Mouse (Mus musculus): ENCODE measurements around the gene Ror2.
A peak's percentile ranks its signal among the peaks of the same experiment; 100 is the strongest.

The Ror2 gene

DNA sequence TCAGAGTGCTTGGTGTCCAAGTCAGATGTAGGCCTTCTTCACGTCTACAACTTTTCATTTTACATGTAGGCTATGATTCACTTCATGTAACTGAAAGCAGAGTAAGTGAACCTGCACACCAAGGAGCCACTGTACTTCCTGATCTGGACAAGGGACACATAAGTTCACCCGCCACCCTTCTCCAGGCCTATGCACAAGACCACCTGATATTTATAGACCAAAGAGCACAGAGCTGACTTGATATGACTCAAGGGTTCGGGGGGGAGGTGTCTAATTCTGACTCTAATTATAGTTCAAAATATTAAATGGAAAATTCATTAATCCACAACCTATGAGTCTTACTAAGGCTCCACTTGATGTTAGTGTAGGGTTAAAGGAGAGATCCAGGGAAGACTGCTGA lies 14.3 kb downstream of the Ror2 start:
- no peak for DNase-seq

DNA sequence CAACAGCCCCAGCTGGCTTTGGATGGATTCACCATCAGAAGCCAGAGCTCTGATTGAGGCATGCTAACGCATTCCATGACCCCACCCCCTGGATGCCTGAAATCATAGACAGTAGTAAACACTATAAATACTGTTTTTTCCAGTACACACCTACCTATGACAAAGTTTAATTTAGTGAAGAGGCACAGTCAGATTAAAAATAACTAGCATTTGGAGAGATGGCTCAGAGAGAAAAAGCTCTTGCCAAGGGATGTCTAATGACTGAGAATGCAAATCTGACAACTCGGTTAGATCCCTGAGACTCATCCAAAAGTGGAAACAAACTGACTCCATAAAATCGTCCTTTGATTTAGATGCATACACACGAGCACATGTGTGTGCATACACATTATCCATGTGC lies 15.4 kb downstream of the Ror2 start:
- DNase-seq: no peak

DNA sequence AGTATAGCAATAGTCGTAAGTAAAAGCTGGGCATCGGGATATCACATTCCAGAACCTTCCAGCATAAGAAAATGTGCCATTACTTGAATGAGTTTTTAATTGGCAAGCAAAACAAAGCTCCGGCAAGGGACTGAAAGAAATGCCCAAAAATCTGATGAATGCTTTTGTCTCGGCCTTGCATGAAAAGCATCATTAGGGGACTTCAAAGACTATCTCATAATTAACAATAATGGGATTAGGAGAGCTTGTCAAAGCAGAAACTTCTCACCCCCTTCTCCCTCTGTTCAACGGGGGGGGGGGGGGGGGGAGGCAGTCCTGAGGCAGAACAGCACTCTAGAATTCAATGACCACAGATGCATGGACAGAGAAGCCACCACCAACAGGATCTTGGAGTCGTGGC lies 17.4 kb downstream of the Ror2 start:
- DNase-seq: peak; percentile 96

DNA sequence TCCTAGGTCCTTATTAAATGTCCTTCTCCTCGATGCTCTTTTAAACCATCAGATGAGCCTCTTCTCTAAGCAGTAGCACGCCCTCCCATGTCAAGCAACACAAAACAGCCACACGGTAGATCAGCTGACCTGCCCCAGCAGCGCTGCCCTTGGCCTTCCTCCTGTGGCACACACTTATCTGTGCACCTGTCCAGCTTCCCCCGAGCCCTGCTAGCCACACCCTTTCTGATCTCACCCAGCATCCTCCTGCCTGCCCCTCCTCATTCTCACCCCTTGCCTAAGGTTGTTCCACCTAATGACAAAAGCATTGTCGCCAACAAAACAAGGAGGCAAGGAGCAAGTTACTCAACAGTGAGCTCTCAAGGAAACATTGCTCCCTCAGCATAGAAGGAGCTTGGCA lies 18.1 kb downstream of the Ror2 start:
- no peak for DNase-seq

DNA sequence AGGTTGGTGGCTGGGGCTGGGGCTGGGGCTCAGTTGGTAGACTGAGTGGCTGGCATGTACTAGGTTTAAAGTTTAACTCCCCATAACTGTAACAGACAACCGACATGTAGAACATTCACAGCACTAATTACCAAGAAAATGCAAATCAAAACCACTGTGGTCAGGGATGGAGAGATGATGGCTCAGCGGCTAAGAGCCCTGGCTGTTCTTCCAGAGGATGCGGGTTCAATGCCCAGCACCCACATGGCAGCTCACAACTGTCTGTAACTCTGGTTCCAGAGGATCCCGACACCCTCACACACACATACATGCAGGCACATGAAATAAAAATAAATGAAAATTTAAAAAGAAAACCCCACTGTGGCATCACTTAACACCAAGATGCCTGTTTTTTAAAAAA lies 18.8 kb downstream of the Ror2 start:
- DNase-seq: no peak

DNA sequence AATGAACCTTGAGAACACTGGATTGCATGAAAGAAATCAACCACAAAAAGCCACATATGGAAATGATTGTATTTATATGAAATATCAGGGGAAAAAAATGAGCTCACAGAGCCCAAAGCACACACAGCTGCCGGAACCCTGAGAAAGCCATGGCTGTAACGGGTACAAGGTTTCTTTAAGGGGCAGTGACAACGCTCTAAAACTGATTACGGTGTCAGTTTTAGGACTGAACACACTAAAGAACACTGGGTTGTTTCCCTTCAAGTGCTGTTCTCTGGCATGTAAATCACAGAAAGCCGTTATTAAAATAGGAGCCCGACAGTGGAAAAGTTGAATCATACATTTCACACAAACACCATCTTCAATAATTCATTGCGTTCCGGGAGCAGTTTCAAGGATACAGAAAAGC lies 19.4 kb downstream of the Ror2 start:
- no peak for DNase-seq

DNA sequence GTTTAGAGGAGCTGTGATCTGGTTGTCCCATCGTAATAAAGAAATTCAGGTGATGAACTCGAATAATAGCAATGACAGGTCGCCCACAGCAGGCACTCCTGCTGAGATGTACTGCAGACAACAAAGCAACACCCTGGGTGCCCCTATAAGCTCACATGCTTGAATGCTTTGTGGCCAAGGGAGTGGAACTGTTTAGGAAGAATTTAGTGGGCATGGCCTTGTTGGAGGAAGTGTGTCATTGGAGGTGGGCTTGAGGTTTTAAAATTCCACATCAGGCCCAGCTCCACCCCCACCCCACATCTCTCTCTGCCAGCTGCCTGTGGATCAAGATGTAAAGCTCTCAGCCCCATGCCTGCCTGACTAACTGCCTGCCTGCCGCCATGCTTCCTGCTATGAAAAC lies 21.0 kb downstream of the Ror2 start:
- DNase-seq: no peak

DNA sequence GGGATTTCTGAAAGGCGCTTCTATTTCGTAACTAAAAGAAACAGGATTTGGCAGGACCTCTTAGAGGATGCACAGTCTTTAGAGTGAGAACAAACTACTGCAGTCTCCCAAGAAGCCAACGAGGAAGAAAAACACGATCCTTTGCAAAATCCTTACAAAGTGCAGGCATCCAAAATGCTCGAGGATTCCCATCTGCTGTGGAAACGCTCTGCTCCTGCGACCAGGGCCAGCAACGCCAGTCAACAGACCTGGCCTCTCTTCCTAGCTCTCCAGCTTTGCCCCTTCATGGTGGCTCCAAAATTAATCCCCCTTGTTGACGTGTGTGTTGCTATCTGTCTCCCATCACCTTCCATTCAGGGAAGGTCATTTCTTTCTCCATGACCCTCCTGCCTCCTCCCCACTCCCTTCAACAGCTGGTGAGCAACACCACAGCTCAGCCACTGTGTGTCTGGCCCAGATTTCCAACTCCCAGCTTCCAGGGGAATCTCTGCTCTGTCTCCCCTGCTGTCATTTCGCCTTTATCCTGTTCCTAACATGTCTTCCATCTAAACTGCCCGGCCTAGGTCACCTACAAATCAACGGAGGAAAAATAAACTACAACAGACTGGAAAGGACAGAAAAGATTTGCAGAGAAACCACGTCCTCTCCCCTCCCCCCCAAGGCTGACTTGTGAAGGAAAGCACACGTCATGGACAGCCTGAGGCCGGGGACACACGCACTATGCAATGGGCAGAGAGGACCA lies 23.2 kb downstream of the Ror2 start:
- peak; percentile 20 for DNase-seq

DNA sequence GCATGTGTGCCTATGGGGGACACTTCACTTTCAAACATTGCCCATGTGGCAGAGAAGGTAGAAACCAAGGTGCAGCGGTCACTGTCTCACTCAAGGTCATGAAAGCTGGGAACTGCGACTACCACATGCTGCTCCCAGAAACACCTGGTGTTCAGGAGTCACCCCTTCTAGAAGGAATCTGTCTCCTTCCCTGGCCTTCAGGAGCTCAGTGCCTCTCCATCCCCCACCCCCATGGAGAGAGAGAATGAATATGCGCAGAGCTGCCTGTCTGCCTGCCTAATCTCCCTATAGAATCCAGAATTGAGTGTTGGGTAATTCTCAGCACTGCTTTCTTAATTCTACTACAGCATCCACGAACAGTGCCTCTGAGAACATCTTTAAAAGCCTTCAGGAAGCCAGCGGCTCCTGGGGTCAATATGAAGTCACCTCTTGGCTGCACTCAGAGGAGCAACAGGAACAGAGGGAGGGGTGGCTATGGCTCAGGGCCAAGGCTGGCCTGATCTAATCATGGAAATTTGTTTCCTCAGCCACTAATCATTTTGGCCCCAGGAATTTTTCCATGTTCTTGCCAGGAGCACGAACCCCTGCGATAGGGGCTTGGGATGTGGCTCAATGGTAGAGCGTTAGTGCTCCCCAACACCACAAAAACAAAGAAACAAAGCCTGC lies 24.7 kb downstream of the Ror2 start:
- peak; percentile 28 for DNase-seq

DNA sequence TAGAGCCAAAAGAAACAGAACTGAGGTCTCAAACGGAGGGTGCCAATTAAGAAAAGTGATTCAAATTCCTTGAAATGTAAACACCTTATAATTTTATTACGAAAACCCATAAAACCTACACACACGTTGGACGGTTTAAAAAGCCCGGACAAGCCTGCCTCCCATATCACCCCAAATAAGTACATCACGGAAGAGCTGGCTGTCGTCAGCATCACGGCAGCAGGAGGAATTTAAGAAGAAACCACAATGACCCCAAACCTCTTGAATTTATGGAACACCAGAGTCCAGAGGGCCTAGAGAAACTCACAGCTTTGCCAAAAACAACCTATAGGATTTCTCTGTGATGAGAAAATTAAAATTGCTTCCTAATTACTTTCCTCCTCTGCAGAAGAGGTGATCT lies 27.0 kb downstream of the Ror2 start:
- no peak for DNase-seq

DNA sequence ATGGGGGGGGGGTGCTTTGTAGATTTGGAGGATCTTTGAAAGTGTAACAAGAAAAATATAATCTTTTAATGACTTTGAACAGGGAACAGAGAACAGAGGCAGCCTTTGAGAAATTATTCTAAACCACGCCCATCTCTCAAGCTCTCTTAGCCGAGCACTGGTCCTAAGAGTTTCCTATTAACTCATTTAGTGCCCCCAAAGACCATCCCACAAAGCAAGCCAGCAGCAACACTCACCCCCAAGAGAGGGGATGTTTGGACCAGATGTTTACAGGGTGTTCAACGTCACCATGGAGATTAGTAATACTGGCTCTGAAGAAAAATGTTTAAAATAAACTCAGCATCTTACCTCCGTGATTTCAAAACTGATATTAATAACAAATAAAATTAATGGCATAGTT lies 27.4 kb downstream of the Ror2 start:
- DNase-seq: no peak

DNA sequence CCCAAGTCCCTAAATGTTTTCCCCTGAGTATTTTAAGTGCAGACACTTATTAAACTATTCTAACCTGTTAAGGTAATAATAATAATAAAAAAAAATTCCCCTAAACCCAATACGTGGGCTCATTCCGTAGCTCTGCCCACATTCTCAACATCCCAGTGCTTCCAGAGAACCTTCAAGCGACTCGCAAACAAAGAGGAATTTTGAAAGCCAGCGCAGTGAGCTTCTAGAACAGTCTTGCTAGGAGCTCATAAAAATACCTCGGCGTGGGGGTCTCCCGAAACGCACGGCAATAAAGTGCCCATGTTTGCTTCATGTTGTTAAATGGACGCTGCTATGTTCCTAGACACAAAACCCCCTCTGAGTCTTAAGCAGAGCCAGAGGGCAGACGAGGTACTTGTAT lies 32.7 kb downstream of the Ror2 start:
- no peak for DNase-seq

DNA sequence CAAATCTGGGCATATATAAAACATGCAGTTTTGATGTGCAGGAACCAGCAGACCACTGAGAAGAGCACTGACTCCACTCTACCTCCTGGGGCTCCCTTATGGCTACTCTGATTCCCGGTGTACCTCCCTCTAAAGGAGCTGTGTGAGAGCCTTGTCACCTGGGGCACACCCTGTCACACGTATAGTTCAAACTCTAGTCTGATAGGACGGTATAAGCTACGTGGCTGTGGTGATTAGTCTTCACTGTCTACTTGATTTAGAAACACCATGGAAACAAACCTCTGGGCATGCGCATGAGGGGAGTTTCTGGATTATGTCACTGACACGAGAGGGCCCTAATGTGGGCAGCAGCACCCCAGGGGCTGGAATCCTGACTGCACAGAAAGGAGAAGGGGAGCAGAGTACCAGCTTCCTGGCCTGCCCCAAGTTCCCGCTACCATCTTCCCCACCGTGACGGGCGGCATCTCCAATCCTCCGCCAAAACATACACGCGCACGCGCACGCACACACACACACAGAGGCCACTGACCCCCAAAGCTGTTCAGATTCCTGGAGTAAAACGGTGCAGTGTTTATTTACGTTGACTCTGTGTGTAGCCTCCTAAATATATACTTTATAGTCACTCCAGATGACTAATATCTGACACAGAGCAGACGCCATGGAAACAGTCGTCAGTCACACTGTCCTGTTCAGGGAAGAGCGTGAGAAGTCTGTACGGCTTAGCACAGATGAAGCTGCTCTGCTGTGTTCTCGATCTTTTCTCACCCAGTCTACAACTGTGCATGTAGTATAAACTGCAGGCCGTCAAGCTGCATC lies 37.1 kb downstream of the Ror2 start:
- no peak for DNase-seq

DNA sequence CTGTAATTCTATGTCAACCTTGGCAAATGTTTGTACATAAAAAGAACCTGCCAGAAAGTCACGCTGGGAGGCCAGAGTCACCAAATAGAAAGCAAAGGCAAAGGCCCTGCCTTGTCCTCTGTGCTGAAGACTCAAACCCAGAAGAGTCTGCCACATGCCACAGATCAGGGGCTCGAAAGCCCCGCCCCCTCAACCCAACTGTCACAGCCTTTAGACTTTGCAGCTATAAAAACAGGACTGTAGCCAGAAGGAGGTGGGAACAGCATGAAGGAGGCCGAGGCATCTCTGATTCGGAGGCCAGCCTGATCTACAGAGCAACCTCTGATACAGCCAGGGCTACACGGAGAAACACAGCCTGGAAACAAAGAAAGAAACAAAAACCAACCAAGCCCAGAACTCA lies 37.8 kb downstream of the Ror2 start:
- DNase-seq: no peak

DNA sequence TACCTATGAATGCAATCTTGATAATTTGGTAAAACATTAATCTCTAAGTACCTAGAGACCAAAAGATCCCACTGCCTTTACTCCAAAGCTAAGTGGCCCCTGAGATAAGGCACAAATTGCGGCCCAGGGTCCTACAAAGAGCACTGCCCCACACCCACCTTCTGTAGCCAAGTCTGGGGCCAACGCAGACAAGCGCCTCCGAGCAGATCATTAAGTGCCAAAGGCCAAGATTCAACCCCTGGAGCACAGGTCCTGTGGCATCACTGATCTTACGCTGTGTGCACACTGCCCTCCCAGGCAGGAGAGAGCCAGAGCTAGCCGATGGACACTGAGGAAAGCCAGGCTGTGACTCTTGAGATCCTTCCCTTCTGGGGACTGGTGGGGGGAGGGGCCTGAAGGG lies 38.7 kb downstream of the Ror2 start:
- no peak for DNase-seq

DNA sequence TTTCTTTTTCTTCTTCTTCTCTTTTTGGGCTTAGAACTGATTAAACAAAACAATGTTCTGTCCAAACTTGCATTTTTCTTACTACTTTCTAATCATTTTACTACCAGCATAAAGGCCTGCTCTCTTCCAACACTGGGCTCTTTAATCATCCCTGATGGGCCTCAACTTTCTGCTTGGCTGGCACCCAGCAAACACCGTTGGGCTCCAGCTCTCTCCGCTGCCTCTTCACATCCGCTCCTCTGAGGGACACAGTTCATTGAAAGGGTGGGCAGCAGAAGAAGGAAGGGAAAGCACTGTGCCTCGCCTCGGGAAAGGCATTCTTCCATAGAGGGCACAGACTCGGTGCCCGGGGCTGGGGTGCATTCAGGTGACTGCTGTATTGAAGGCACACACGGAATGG lies 41.8 kb downstream of the Ror2 start:
- DNase-seq: no peak

DNA sequence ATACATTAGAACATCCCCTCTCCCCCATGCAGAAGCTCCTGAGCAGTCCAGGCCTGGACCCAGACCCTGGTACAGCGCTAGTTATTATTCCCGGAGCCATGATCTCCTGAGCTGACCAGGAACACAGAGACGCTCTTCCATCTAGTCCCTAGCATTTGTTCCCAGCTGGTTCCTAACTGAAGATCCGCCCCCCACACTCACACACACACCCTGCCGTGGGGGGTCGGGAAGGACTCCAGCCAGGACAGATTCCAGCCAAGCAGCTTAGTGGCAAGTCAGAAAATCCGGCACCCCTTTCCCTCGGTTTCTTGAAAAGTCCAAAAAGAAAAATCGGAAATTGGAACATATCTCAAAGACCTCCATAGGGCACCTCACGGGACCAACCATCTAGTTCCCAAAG lies 48.5 kb downstream of the Ror2 start:
- no peak for DNase-seq

DNA sequence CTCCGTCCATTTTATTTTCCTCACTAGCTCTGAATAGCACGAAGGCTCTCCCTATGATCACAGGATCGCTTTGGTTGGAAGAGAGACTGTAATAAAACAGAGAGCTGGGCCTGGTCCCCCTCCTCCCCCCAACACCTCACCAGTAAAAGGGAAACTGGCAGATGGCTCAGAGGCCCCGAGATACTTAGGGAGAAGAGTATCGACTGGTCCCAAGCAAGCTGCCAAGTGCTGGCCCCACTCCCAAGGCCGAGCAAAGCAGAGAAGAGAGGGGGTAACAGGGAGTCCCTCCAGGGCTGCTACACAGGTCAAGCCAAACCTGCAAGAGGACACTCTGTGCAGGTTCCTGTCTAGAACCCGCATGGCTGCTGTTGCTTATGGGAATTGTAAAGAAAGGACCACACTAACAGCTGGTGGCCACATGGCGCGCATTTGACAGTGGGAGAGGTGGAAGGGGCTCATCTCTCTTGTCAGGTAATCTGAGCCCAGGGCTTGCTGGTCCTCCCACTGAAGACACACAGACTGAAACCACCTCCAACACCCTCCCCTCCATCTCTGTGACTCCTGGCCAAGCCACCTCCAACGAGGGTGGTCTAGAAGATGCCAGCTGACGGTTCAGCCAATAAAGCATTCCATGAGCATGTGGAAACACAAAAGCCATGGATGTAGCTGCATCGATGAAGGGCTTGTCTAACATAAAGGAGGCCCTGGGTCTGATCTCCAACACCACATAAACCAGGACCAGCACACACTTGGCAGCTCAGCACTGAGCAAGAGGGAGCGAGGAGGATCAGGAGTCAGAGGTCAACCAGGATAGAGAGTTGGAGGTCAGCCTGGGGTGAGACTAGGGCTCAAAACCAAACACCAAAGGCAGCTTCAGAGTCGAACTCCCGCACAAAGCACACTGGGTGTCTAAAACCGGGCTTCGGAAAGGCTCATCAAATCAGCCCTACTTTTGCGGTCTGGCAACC lies 49.2 kb downstream of the Ror2 start:
- DNase-seq: no peak

DNA sequence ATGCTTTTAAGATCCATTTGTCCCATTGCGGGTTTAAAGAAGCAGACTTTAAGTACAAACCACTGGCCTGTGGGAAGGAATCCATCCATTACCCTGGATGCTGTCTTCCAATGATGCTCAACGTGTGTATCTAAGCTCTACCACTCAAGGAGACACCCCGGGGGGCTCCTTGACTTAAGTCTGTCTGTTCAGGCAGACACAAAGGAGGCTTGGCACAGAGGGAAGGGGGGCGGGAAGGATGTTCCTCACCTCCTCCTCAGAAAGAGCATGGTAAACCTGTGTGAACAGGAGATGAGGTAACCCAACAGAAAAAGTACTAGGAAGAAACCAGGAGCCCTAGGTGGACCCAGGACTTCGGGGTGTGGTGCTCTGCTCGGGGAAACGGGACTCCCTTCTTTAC lies 50.0 kb downstream of the Ror2 start:
- DNase-seq: peak; percentile 23

DNA sequence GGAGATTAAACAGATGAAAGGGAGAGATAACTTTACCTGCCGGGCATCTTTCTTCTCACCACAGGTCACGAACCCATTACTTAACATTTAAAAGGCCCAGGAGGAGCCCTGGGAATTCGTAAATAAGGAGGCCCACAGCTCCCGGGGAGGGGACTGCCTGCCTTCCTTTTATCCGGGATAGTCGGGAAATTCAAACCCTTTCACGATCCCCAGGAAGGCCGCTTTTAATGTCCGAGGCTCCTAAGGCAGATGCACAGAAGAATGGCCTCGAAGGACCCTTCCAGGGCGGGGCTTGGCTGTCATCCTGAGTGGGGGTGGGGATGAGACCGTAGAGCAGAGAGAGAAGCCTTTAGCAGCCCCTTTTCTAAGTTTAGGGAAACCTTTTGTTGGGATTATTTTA lies 51.1 kb downstream of the Ror2 start:
- peak; percentile 11 for DNase-seq

DNA sequence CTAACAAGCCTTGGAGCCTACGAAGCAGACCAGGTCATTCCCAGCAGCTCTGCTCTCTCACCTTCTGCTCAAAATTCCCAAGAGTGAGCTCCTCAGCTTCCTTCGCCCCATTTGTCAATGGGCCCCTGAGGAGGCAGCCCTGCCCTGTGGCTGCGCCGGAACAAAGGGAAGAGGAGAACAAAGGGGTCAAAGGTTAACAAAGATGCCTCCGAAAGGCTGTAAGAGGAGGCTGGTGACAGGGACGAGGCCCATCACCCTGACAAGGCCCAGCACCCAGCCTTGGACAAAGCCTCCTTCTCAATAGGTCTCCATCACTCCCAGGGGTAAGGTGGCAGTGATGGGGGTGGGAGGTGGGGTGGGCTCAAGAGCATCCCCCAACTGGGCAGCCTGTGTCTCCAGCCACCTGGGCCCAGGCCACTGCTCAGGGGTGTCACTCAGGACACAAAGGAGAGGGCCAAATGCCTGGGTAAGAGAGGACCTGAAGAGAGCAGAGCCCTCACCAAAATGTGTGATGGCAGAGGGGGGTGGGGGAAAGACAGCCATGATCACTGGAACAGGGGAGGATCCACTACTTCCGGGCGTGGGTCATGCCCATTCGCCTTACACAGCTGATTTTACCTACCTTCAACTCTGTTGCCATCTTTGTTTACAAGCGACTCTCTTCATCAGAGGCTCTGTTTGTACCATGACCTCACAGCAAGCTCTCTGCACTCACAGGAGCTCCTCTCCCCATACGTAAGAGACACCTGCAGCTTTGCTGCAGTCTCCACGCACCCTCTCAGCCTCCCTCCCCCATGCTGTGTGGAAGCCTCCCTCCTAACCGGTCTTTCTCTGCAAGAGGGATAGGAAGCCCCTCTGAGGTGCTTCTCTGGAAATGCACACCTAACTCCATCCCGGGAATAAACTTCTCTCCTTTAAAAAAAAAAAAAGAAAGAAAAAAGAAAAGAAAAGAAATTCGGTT lies 51.8 kb downstream of the Ror2 start:
- DNase-seq: peak; percentile 53

DNA sequence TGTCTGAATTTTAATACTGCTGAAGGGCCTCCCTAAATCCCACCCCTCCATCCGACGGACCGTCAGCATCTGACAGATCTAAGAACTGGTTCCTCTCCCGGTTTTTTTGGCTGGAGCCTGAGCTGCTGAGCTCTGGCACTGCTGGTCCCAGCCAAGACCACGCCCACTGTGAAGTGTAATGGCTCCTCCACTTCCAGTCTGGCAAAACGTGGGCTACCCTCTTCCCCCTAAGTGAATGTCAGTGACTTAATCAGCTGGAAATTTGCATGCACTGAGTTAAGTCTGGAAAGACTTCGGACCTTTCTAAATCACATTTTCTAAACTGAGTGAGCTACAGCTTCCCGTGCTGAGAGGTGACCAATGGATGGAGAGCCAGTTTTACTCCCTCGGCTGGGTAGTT lies 52.5 kb downstream of the Ror2 start:
- peak; percentile 37 for DNase-seq

All from retina, postnatal 1 day (tissue).